Mouse (Mus musculus) layer of hippocampus, postnatal 14 days (tissue): ENCODE measurements around the gene Ptges. TPM values are rescaled to one million over a fixed set of nuclear protein-coding genes. Genes with fewer than 3 reads are reported as not detected.
"Not testable (repeated sequence)": the region's sequence is repeated elsewhere in the genome, so short reads cannot be mapped to it uniquely, and the experiment has no call there.

Experiments
- DNase-seq, 2 experiments: peaks; one replicate each; pipeline ENCODE4 v3.0.0; 2021 to 2022; ENCODE audit warnings: low spot score in 2 of 2, mixed read lengths in 1 of 2
- total RNA-seq, 2 experiments: library from RNA; stranded (reverse); gene quantifications; 2 replicates each; pipeline ENCODE4 v1.2.3; 2021

The Ptges gene
- total RNA-seq, 2 experiments from 2014 or later = 4.4 to 5.8 TPM

DNA sequence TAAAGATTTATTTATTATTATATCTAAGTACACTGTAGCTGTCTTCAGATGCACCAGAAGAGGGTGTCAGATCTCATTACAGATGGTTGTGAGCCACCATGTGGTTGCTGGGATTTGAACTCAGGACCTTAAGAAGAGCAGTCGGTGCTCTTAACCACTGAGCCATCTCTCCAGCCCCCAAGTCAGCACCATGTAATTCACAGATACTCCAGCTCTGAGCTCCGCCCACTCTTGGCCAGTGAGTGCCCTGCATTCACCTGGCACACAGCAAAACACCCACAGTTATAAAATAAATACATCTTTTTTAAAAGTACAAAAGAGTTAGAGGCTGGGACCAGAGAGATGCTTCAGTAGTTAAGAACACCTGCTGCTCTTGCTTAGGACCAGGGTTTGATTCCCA is 1.2 kb upstream of the Ptges start:
- DNase-seq = not testable (repeated sequence)

GRCm38 (mm10) chr2:30928893-30929482 is 675 bp downstream of the Ptges start:
- DNase-seq = no peak

DNA sequence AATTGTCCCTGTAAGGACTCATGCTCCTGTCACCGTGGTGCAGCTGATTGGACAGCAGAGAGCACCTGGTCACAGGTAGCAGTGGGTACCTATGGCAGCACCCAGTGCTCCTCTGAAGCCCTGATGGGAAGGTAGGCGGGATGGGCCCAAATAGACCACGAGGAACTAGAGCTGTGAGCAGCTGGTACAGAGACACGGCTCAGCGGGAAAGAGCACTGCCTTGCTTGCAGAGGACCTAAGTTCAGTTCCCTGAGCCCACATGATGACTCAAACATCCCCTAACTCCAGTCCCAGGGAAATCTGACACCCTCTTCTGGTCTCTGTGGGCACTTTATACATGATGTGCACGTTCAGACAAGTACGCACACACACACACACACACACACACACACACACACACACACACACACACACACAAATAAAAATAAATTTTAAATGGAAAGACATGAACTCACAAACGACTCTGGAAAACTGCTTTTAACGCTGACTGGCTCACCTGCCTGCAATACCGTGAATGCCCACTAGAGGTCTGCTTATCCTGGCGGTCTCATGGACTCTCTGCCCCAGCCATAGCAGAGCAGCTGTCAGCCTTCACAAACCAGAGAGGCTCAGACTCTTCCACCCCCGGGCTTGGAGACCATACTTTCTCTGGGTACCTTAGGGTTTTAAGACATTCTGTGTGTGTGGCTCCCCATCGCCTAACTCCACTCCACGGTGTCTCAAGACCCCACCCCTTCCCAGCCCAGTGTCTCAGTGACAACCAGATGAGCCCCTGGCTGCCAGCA is 1.6 kb downstream of the Ptges start:
- DNase-seq = peak; percentile 66 to 81

GRCm38 (mm10) chr2:30927151-30927781 is 2.4 kb downstream of the Ptges start:
- no peak for DNase-seq

DNA sequence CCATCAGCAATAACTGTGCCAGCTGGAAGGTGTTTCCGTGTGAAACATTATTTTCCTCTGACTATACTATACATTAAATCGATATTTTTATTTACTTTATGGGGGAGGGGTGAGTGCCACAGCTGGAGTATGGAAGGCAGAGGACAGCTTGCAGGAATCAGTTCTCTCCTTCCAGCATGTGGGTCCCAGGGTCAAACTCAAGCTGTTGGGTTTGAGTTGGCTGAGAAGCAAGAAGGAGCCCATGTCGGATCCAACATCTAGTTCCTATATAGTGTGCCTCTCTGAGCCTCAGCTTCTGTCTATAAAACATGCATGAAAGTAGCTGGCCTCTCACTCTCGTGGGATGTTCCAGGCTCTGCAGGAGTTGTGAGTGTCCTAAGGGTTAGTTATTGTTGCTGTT is 3.3 kb downstream of the Ptges start:
- no peak for DNase-seq

GRCm38 (mm10) chr2:30925181-30925580 is 4.5 kb downstream of the Ptges start:
- no peak for DNase-seq

GRCm38 (mm10) chr2:30923099-30923498 is 6.6 kb downstream of the Ptges start:
- no peak for DNase-seq

- DNase-seq = no peak
Observed at GRCm38 (mm10) chr2:30920216-30920615, 9.4 kb downstream of the Ptges start.

DNA sequence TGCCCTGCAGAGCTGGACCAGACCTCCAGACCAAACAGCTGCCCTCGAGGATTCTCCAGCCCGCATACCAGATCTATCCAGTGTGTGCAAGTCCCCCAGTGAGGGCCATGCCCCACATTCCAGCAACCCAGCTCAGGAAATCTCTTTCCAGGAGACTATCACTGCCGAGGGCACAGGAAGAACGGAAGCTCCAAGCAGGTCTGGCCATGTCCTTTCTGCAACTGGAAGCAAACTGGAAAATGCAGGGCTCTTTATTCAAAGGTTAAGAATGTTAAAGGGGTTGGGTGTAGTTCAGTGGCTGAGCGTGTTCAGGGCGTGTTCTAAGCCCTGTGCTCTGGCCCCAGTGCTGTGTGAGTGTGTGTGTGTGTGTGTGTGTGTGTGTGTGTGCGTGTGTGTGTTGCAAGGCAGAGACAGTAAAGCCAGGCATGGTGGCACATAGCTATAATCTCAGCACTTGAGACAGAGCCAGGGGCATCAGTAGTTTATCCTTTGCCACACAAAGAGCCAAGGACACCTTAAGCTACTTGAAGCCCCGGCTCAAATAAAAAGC is 10.8 kb downstream of the Ptges start:
- DNase-seq = no peak

DNA sequence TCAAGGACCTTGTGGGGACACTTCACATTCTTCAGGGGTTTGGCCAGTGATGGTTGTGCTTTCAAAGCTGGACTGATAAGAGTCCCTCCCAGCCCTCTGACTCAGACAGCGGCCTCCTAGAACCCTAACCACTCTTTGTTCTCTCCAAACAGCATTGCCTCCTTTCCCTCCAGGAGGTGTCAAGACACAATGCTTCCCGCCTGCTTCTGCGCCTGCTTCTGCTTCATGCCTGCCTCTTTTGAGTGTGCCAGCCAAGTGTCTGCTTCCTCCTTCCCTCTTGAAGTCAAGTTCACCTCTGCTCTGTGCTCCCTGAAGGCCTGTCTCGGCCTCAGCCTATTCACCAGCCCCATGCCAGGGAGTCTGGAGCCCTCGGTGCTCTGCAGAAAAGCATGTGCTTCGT is 11.5 kb downstream of the Ptges start:
- DNase-seq = no peak

- no peak for DNase-seq
Observed at GRCm38 (mm10) chr2:30917649-30918048, 12.0 kb downstream of the Ptges start.

GRCm38 (mm10) chr2:30915933-30916332 is 13.7 kb downstream of the Ptges start:
- DNase-seq = not testable (repeated sequence)

DNA sequence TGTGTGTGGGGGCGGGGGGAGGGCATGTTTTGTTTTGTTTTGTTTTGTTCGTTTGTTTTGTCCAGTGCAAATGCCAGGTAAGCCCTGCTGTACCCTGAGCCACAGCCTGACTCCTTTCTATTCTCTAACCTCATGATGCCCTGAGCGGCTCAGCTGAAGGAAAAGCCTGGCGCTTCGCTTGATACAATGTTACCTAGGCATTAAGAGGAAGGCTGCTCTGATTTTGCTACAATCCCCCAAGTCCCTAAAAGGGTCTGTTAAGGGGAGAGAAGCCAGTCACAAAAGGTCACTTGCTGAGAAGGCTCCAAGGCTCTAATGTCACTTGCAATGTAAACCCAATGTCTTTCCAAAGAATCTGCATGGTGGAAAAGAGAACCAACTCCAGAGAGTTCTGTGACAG is 14.3 kb downstream of the Ptges start:
- no peak for DNase-seq

DNA sequence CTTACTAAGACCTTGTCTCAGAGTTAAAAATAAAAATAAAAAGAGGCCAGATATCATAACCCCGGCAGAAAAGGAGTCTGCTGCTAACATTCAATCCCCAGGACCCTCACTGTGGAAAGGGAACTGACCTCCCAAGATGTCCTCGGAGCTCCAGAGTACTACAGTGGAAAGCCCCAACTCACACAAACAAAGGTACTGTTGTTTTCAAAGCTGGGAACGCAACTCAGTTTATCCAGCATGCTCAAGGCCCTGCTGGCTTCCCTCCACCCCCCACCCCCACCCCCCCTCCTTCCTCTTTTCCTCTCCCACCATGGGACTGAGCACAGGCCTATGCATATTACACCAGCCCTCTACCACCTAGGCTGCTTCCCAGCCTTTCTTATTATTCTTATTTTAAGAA is 14.8 kb downstream of the Ptges start:
- no peak for DNase-seq

GRCm38 (mm10) chr2:30913022-30913421 is 16.6 kb downstream of the Ptges start:
- DNase-seq = no peak

GRCm38 (mm10) chr2:30912291-30912773 is 17.3 kb downstream of the Ptges start:
- no peak for DNase-seq

DNA sequence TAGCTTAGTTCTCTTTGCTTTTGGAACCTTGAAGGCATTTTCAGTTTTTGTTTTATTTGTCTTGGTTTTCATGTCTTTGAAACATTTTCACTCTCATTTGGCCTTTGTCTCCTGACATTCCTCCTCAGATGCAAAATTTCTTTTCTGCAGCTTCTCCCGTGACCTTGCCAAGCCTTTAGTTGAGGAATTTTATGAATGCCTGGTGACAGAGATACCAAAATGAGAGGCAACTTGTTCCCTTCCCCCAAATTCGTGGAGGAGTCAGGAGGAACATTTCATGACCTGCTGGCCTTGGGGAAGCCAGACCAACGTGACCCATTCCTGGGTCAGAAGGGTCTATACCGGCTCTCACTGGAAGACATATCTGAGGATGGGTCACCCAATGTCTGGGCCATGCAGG is 23.0 kb downstream of the Ptges start:
- DNase-seq = no peak

GRCm38 (mm10) chr2:30905906-30906305 is 23.8 kb downstream of the Ptges start:
- no peak for DNase-seq

GRCm38 (mm10) chr2:30904991-30905390 is 24.7 kb downstream of the Ptges start:
- DNase-seq = no peak

DNA sequence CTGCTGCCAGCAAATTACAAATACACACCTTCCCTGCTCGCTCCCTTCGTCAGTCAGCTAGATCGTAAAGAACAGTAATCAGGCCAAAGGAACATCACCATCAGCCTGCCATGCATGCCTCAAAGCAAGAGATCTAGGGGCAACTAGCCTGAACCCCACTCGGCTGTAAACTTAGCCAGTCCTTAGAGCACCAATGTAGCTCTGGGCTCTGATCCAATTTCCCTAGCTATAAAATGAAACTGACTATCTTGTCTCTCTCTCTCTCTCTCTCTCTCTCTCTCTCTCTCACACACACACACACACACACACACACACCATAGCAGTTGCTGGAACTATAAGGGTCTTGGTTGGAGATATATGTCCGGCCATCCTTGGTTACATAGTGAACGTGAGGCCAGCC is 25.4 kb downstream of the Ptges start:
- DNase-seq = no peak

DNA sequence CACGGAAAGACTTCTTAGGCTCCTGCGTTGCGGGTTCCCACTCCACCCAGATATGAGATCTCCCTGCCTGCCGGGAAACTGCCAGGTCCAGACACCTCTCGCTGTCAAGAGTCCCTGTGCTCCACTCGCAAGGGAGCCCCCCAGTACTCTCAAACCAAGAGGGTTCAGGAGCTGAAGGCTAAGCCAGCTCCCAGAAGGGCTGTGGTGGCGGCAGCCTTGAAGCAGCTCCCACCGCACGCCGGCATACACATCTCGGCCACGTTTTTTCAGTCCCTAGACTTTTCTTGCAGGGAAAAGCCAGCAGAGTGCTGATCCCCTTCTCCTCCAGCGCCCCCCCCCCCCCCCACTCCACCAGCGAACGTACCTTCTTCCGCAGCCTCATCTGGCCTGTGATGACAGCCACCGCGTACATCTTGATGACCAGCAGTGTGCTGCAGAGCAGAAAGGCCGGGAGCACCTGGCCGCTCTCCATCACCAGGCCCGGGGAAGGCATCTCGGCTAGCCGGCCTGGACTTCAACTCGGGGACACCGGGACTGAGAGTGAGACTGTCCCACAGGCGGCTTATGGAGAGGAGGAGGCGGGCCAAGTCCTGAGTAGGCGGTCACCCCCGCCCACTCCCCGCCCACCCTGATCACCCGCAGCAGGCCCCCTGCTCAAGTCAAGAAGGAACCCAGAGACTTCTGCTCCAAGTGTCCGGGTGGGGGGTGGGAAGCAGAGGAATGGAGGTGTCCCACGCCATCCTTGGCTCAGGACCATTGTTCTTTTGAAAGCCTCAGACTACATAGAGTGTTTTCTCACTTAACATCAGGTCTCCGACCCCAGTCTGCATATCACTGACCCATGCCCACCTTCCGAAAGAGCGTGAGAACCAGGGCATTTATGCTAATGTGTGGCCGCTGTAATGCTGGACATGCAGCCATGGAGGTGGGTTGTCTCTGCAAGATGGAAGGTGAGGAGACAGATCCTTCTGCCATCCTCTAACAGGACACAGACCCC is 26.6 kb downstream of the Ptges start:
- DNase-seq = no peak
